Mouse (Mus musculus): Measurements from ENCODE around the gene Rab11a. TPM values are rescaled to one million over a fixed set of nuclear protein-coding genes. Genes with fewer than 3 reads are reported as not detected.

Rab11a gene
- polyA plus RNA-seq, 1 experiment from 2014 or later, result 292 TPM

DNA sequence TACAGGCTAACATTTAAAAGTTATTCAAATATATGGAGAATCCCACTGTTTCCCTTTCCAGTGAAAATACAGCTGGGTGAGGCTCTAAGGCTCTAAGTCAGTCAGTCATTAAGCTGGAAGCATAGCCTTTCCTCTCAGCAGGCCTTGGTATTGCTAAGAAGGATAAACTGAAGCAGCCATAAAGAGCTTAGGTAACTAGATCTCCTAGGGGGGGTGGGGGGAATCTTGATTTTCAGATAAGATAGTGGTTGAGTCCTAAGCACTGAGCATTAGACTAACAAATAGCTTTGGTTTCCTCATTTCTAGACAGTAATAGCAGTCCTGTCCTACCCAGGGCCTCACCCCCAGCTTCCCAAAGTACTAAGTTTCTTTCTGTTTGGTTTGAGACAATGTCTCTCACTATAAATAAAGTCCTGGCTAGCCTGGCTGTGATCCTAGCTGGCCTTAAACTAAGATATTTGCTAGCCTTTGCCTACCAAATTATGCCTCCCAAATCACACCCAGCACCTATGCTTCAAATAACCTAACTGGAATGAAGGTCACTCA, 34.1 kb downstream of the Rab11a start:
- H3K27ac ChIP-seq (ENCODE audit: low read depth, low read length), result no peak overlapping the region
- H3K9ac ChIP-seq (ENCODE audit: low read length), result no peak overlapping the region
- no peak overlapping the region for H3K4me2 ChIP-seq (ENCODE audit: low read depth)
- H3K27me3 ChIP-seq (ENCODE audit: control insufficient read depth, insufficient read depth, low read length), result no peaks in the 10 kb centered on the region
- no peak for ATAC-seq (ENCODE audit: insufficient read depth, low FRiP score, low TSS enrichment)
- H3K4me3 ChIP-seq (ENCODE audit: low read depth, low read length), result no peak overlapping the region
- H3K36me3 ChIP-seq (ENCODE audit: control insufficient read depth, insufficient read depth, low read length), result no peaks in the 10 kb centered on the region
- no peak for DNase-seq (ENCODE audit: low spot score)
- H3K9me3 ChIP-seq (ENCODE audit: control insufficient read depth, low read length), result no peaks in the 10 kb centered on the region
- no peaks in the 10 kb centered on the region for H3K4me1 ChIP-seq (ENCODE audit: control insufficient read depth, insufficient read depth, low read length)

DNA sequence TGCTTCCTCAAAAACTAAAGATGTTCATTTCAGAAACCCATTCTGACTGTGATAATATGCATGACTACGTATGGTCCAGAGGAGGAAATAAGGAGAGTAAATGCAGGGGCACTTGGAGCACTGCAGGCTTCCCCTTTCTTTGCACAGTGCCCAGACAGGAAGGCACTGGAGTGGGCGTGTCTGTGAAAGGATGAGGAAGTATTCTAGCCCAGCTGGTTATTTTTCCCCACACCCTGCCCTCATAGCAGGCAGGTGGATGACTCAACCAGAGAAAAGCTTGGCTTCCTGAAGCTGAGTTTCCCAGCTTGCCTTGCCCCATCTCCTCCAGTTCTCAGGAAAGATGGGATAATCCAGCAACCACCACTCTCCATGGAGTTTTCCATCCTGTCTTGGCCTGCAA, 34.6 kb downstream of the Rab11a start:
- WGBS, result 82% methylated on average over 2 of the region's 2 CpGs
- H3K9ac ChIP-seq (ENCODE audit: low read length), result no peak overlapping the region

DNA sequence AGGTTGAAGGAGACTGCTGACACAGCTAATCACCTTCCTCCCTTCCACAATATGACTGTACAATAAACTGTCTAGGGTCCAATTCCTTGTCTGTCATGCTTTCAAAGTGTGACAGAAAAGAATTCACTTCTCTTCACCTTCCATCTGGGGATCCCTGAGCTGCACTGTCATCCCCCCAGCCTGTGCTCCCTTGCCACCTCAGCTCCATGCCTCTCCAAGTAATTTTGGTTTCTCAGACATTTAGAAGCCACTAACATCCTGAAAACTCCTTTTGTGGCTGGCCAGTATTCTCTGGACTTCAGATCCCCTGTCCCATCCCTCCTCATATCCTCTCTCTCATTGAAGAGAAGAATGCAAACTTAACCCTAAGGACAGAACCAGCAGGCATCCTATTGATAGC, 35.2 kb downstream of the Rab11a start:
- Histone ChIP-seq H3K4me1 (ENCODE audit: control insufficient read depth, insufficient read depth, low read length) (no peaks in the 10 kb centered on the region), H3K27ac (ENCODE audit: low read depth, low read length) (no peak overlapping the region), H3K9me3 (ENCODE audit: control insufficient read depth, low read length) (no peaks in the 10 kb centered on the region), H3K9ac (ENCODE audit: low read length) (no peak overlapping the region), H3K27me3 (ENCODE audit: control insufficient read depth, insufficient read depth, low read length) (no peaks in the 10 kb centered on the region), H3K36me3 (ENCODE audit: control insufficient read depth, insufficient read depth, low read length) (no peaks in the 10 kb centered on the region), H3K4me3 (ENCODE audit: low read depth, low read length) (no peak overlapping the region), H3K4me2 (ENCODE audit: low read depth) (no peak overlapping the region)
- ATAC-seq (ENCODE audit: insufficient read depth, low FRiP score, low TSS enrichment) (no peak), DNase-seq (ENCODE audit: low spot score) (no peak)

More for the DNA sequence above, 34.6 kb downstream of the Rab11a start:
- H3K4me2 ChIP-seq (ENCODE audit: low read depth), result no peak overlapping the region
- H3K27me3 ChIP-seq (ENCODE audit: control insufficient read depth, insufficient read depth, low read length), result no peaks in the 10 kb centered on the region
- H3K27ac ChIP-seq (ENCODE audit: low read depth, low read length), result no peak overlapping the region
- H3K4me1 ChIP-seq (ENCODE audit: control insufficient read depth, insufficient read depth, low read length), result no peaks in the 10 kb centered on the region
- H3K9me3 ChIP-seq (ENCODE audit: control insufficient read depth, low read length), result no peaks in the 10 kb centered on the region
- ATAC-seq (ENCODE audit: insufficient read depth, low FRiP score, low TSS enrichment) (no peak), DNase-seq (ENCODE audit: low spot score) (no peak)
- H3K4me3 ChIP-seq (ENCODE audit: low read depth, low read length), result no peak overlapping the region
- H3K36me3 ChIP-seq (ENCODE audit: control insufficient read depth, insufficient read depth, low read length), result no peaks in the 10 kb centered on the region

DNA sequence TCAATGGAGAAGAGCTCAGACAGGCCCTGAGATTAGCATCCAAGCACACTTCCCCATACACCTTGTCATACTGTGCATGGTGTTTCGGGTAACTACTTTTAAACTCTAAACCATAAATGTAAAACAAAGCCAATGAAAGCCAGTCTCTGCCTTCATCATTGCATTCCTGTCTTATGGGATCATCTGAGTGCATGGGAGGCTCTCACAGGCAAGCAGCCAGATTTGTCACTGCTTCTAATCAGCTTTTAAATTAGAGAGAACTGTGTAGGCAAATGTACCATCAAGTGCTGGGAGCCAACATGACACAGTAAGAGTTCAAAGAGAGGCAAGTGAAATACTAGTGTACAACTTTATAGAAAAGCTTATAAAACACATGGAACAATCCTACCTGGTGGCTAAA, 35.9 kb downstream of the Rab11a start:
- no peaks in the 10 kb centered on the region for H3K36me3 ChIP-seq (ENCODE audit: control insufficient read depth, insufficient read depth, low read length)
- no peaks in the 10 kb centered on the region for H3K27me3 ChIP-seq (ENCODE audit: control insufficient read depth, insufficient read depth, low read length)
- no peak for DNase-seq (ENCODE audit: low spot score)
- no peaks in the 10 kb centered on the region for H3K4me1 ChIP-seq (ENCODE audit: control insufficient read depth, insufficient read depth, low read length)
- 84% methylated on average over 1 of the region's 1 CpGs for WGBS
- no peak for ATAC-seq (ENCODE audit: insufficient read depth, low FRiP score, low TSS enrichment)
- H3K9me3 ChIP-seq (ENCODE audit: control insufficient read depth, low read length), result no peaks in the 10 kb centered on the region
- no peak overlapping the region for H3K27ac ChIP-seq (ENCODE audit: low read depth, low read length)
- H3K9ac ChIP-seq (ENCODE audit: low read length), result no peak overlapping the region
- H3K4me3 ChIP-seq (ENCODE audit: low read depth, low read length), result no peak overlapping the region
- no peak overlapping the region for H3K4me2 ChIP-seq (ENCODE audit: low read depth)

GRCm38 (mm10) chr9:64700451-64701311, 36.9 kb downstream of the Rab11a start:
- DNase-seq (ENCODE audit: low spot score) (no peak), ATAC-seq (ENCODE audit: insufficient read depth, low FRiP score, low TSS enrichment) (no peak)
- Histone ChIP-seq H3K27me3 (ENCODE audit: control insufficient read depth, insufficient read depth, low read length) (no peaks in the 10 kb centered on the region), H3K27ac (ENCODE audit: low read depth, low read length) (no peak overlapping the region), H3K9me3 (ENCODE audit: control insufficient read depth, low read length) (no peaks in the 10 kb centered on the region), H3K9ac (ENCODE audit: low read length) (no peak overlapping the region), H3K4me1 (ENCODE audit: control insufficient read depth, insufficient read depth, low read length) (no peaks in the 10 kb centered on the region), H3K36me3 (ENCODE audit: control insufficient read depth, insufficient read depth, low read length) (no peaks in the 10 kb centered on the region), H3K4me2 (ENCODE audit: low read depth) (no peak overlapping the region), H3K4me3 (ENCODE audit: low read depth, low read length) (no peak overlapping the region)
- WGBS, result 83% methylated on average over 4 of the region's 4 CpGs

DNA sequence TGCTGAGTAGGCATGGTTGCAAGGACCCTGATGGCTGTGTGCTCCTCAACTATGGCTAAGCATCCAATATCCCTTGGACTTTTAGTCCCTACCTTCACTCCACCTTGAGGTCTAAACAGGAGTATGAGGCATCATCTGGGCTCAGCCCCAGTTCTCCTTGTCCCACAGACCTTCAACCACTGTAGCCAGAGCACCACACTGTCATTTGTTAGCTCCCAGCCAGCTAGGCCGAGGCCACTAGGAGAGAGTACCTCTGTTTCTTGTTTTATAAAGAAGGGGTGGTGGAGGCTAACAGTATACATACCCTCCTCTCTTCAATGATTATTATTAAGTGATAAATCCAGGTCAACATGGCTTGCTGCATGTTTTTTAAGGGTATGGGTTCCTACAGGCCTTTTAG, 39.0 kb downstream of the Rab11a start:
- DNase-seq (ENCODE audit: low spot score) (no peak), ATAC-seq (ENCODE audit: insufficient read depth, low FRiP score, low TSS enrichment) (no peak)
- H3K4me1 ChIP-seq (ENCODE audit: control insufficient read depth, insufficient read depth, low read length), result no peaks in the 10 kb centered on the region
- H3K27me3 ChIP-seq (ENCODE audit: control insufficient read depth, insufficient read depth, low read length), result no peaks in the 10 kb centered on the region
- H3K9ac ChIP-seq (ENCODE audit: low read length), result no peak overlapping the region
- 92% methylated on average over 1 of the region's 1 CpGs for WGBS
- no peak overlapping the region for H3K27ac ChIP-seq (ENCODE audit: low read depth, low read length)
- H3K4me3 ChIP-seq (ENCODE audit: low read depth, low read length), result no peak overlapping the region
- H3K9me3 ChIP-seq (ENCODE audit: control insufficient read depth, low read length), result no peaks in the 10 kb centered on the region
- H3K4me2 ChIP-seq (ENCODE audit: low read depth), result no peak overlapping the region
- no peaks in the 10 kb centered on the region for H3K36me3 ChIP-seq (ENCODE audit: control insufficient read depth, insufficient read depth, low read length)

- DNase-seq (ENCODE audit: low spot score) (no peak), ATAC-seq (ENCODE audit: insufficient read depth, low FRiP score, low TSS enrichment) (no peak)
- H3K27ac ChIP-seq (ENCODE audit: low read depth, low read length), result no peak overlapping the region
- no peak overlapping the region for H3K4me2 ChIP-seq (ENCODE audit: low read depth)
- no peaks in the 10 kb centered on the region for H3K4me1 ChIP-seq (ENCODE audit: control insufficient read depth, insufficient read depth, low read length)
- no peaks in the 10 kb centered on the region for H3K27me3 ChIP-seq (ENCODE audit: control insufficient read depth, insufficient read depth, low read length)
- WGBS, result 88% methylated on average over 5 of the region's 5 CpGs
- no peak overlapping the region for H3K4me3 ChIP-seq (ENCODE audit: low read depth, low read length)
- no peak overlapping the region for H3K9ac ChIP-seq (ENCODE audit: low read length)
- no peaks in the 10 kb centered on the region for H3K9me3 ChIP-seq (ENCODE audit: control insufficient read depth, low read length)
- no peaks in the 10 kb centered on the region for H3K36me3 ChIP-seq (ENCODE audit: control insufficient read depth, insufficient read depth, low read length)
These were observed 39.9 kb downstream of the Rab11a start for GRCm38 (mm10) chr9:64697677-64698076.

DNA sequence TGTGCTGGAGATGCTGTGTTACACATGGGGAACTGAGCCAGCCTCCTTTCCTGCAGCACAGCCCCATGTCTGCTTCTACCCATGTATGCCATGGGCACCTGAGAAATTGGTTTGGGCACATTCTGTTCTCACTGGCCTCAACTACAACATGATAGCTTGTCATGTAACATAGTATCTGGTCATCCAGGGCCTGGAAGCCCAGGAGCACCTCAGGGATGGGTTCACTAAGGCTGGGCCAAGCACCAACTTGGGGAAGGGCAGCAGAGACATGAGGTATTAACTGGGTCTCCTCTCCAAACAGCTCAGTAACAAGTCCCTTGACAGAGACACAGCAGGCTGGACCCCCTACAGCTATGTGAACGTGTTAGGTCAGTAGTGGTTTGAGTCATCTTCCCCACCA, 40.6 kb downstream of the Rab11a start:
- Histone ChIP-seq H3K9ac (ENCODE audit: low read length) (no peak overlapping the region), H3K27ac (ENCODE audit: low read depth, low read length) (no peak overlapping the region), H3K4me1 (ENCODE audit: control insufficient read depth, insufficient read depth, low read length) (no peaks in the 10 kb centered on the region), H3K9me3 (ENCODE audit: control insufficient read depth, low read length) (no peaks in the 10 kb centered on the region), H3K36me3 (ENCODE audit: control insufficient read depth, insufficient read depth, low read length) (no peaks in the 10 kb centered on the region), H3K27me3 (ENCODE audit: control insufficient read depth, insufficient read depth, low read length) (no peaks in the 10 kb centered on the region), H3K4me3 (ENCODE audit: low read depth, low read length) (no peak overlapping the region), H3K4me2 (ENCODE audit: low read depth) (no peak overlapping the region)
- DNase-seq (ENCODE audit: low spot score) (no peak), ATAC-seq (ENCODE audit: insufficient read depth, low FRiP score, low TSS enrichment) (no peak)
- WGBS, result 64% methylated on average over 1 of the region's 1 CpGs

- H3K4me1 ChIP-seq (ENCODE audit: control insufficient read depth, insufficient read depth, low read length), result no peaks in the 10 kb centered on the region
- 92% methylated on average over 4 of the region's 4 CpGs for WGBS
These were observed 41.2 kb downstream of the Rab11a start for GRCm38 (mm10) chr9:64696404-64696803.

More at GRCm38 (mm10) chr9:64696404-64696803, 41.2 kb downstream of the Rab11a start:
- Histone ChIP-seq H3K27ac (ENCODE audit: low read depth, low read length) (no peak overlapping the region), H3K36me3 (ENCODE audit: control insufficient read depth, insufficient read depth, low read length) (no peaks in the 10 kb centered on the region), H3K4me3 (ENCODE audit: low read depth, low read length) (no peak overlapping the region), H3K27me3 (ENCODE audit: control insufficient read depth, insufficient read depth, low read length) (no peaks in the 10 kb centered on the region), H3K4me2 (ENCODE audit: low read depth) (no peak overlapping the region), H3K9ac (ENCODE audit: low read length) (no peak overlapping the region), H3K9me3 (ENCODE audit: control insufficient read depth, low read length) (no peaks in the 10 kb centered on the region)
- no peak for ATAC-seq (ENCODE audit: insufficient read depth, low FRiP score, low TSS enrichment)
- DNase-seq (ENCODE audit: low spot score), result no peak

All from neural tube, embryonic 11.5 days (tissue).